Mouse (Mus musculus) C2C12 (cell line): ENCODE measurements around the gene Msmb.

Experiments used
- CEBPB ChIP-seq: IDR thresholded peaks from one replicate; pipeline ENCODE4 v1.6.1; 2011; ENCODE audit warnings: low read depth, mild to moderate bottlenecking, control low read depth, moderate library complexity
- CTCF ChIP-seq: IDR thresholded peaks from one replicate; pipeline ENCODE4 v1.5.1; 2011; ENCODE audit not compliant: control insufficient read depth, insufficient read depth, insufficient read length
- MAX ChIP-seq: IDR thresholded peaks from one replicate; pipeline ENCODE4 v1.6.1; 2011; ENCODE audit warnings: mild to moderate bottlenecking, control low read depth

- no peak for TF ChIP-seq CTCF
- TF ChIP-seq CEBPB = no peak
- TF ChIP-seq MAX = no peak
These were observed 59.5 kb downstream of the Msmb start for GRCm38 (mm10) chr14:32201354-32201753.
